Mouse (Mus musculus) layer of hippocampus, adult 6 months (tissue): ENCODE results near the gene Gcg. TPM values are rescaled to one million over a fixed set of nuclear protein-coding genes. Genes with fewer than 3 reads are reported as not detected.

Experiments used
- long read RNA-seq, 2 experiments: library from polyadenylated mRNA; unstranded; transcript quantifications; one replicate each; pipeline ENCODE4 v2.0.0; 2019 to 2020
- polyA plus RNA-seq: library from polyadenylated mRNA; unstranded; fragments of <200 nt; fragmentation: Nextera tagmentation; gene quantifications from 2 replicates; pipeline ENCODE4 v1.2.3, GENCODE M21; 2021

Gcg gene
- not detected in 2 replicates for polyA plus RNA-seq
- long read RNA-seq, experiment 1: 0 reads
- long read RNA-seq, experiment 2: 0 reads

DNA sequence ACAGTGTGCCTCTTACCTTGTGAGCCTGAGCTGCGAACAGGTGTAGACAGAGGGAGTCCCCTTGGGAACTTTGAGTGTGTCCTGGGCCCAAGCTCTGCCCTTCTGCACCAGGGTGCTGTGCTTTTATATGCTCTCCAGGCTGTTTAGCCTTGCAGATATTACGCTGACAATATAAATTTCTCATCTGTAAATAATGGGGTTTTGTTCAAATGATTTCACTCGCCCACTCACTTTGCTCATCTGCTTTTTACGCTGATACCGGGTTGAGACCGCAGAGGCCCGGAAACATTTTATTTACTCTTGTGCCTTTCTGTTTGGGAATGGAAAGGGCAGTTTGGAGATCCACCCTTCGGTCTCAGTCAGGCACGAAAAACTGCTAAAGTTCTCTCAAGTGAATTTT, at the start of gene Gcg:
Gene Gcg (minus strand): TSS at position 101 of the 400 bp plus-strand sequence.

Other genes starting within 250 kb of the Gcg start
- gene Dpp4, start 71.4 kb downstream of the Gcg start, polyA plus RNA-seq: 0.23 and 0.39 TPM in 2 replicates
- gene Fap, start 90.4 kb upstream of the Gcg start, polyA plus RNA-seq: 0.26 and 2.6 TPM in 2 replicates
- gene Ifih1, start 162.6 kb upstream of the Gcg start, polyA plus RNA-seq: 1.9 and 3.7 TPM in 2 replicates
- gene Gca, start 180.6 kb upstream of the Gcg start, polyA plus RNA-seq: 6.3 and 8.2 TPM in 2 replicates